Mouse (Mus musculus) liver, embryonic 14.5 days (tissue): Measurements from ENCODE around the gene Phldb1.

Source experiments
- CTCF ChIP-seq: IDR thresholded peaks from 2 replicates; pipeline ENCODE4 v1.5.1; 2016; ENCODE audit warnings: antibody characterized with exemption, low read depth, control low read depth
- EP300 ChIP-seq: IDR thresholded peaks from 2 replicates; pipeline ENCODE4 v1.6.1; 2016; ENCODE audit warnings: antibody characterized with exemption, low read depth

DNA sequence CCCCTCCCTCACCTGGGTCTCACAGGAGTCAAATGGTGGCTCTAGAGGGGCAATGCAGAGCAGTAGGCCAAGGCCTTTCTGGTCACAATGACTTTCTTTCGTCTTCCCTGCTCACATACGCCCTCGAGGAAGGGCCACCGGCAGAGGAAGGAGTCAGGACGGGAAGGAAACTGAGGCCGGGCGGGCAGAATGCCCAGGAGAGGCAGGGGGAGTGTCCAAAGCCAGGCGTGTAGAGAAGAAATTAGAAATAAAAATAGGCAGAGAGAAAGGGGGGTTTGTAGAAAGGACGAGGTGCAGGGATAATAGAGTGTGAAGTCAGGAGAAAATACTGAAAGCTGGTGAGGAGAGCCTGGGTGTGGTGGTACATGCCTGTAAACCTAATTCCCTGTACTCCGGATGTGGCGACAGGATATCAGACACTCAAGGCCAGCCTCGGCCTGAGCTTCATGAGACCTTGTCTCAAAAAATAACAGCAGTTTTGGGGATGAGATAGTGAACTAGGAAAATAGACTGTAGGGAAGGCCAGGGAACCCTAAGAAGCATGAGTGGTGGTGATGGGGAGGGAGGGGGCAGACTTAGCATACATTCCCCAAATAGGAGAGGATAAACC is 2.0 kb downstream of the Phldb1 start:
- TF ChIP-seq EP300: no peak
- no peak for TF ChIP-seq CTCF
